Mouse (Mus musculus): ENCODE data around the gene Cldn7. TPM values are rescaled to one million over a fixed set of nuclear protein-coding genes. Genes with fewer than 3 reads are reported as not detected.

Gene Cldn7
- polyA plus RNA-seq, 1 experiment from 2014 or later: 2.4 TPM

- ATAC-seq (ENCODE audit: low read depth) (no peak), DNase-seq (no peak)
- no peak overlapping the region for H3K4me3 ChIP-seq (replicated peaks)
- H3K27me3 ChIP-seq: peaks cover 3% of the 10 kb centered on the region
- peaks cover 70% of the 10 kb centered on the region for H3K4me1 ChIP-seq (replicated peaks)
- no peaks in the 10 kb centered on the region for H3K9me3 ChIP-seq (replicated peaks)
- WGBS (ENCODE audit: insufficient replicate concordance): 54% methylated on average over 7 of the region's 7 CpGs
- no peak overlapping the region for H3K27ac ChIP-seq
- H3K9ac ChIP-seq: no peak overlapping the region
- peaks cover 14% of the 10 kb centered on the region for H3K36me3 ChIP-seq
- H3K4me2 ChIP-seq: no peak overlapping the region
Observed at GRCm38 (mm10) chr11:70017199-70017767, 52.7 kb downstream of the Cldn7 start.

MicroRNAs encoded within 50 kb of the gene (microRNA counts, 519-probe panel; counts per million panel counts)
- 114 counts per million for microRNA mmu-miR-324-3p
- 114 counts per million for microRNA mmu-miR-324-5p

Small RNA genes within 50 kb of the gene (microRNA-seq; reads per million reads assigned to microRNA genes)
- 1.5 reads per million for gene Gm44349
- gene Mir324: 2,766 reads per million, percentile 85 among the genes with 10 or more reads in this experiment

Other genes with a start within 250 kb of the Cldn7 start
- 9.6 and 10.8 TPM in 2 replicates for gene Polr2a, start 206.1 kb upstream of the Cldn7 start, polyA plus RNA-seq (2015; fragmentation: Nextera tagmentation; extraction: Ambion mirVana)
- gene Slc35g3, start 202.8 kb upstream of the Cldn7 start, polyA plus RNA-seq (2015; fragmentation: Nextera tagmentation; extraction: Ambion mirVana): not detected in 2 replicates
- gene Zbtb4, start 198.9 kb upstream of the Cldn7 start, polyA plus RNA-seq (2015; fragmentation: Nextera tagmentation; extraction: Ambion mirVana): 0.38 and 0.43 TPM in 2 replicates
- 0.43 and 0.59 TPM in 2 replicates for gene Chrnb1, start 168.8 kb upstream of the Cldn7 start, polyA plus RNA-seq (2015; fragmentation: Nextera tagmentation; extraction: Ambion mirVana)
- gene Fgf11, start 162.9 kb upstream of the Cldn7 start, polyA plus RNA-seq (2015; fragmentation: Nextera tagmentation; extraction: Ambion mirVana): 0.07 and 0.20 TPM in 2 replicates
- 0.46 and 0.50 TPM in 2 replicates for gene Tmem102, start 159.2 kb upstream of the Cldn7 start, polyA plus RNA-seq (2015; fragmentation: Nextera tagmentation; extraction: Ambion mirVana)
- gene Gm39566, start 149.5 kb upstream of the Cldn7 start, polyA plus RNA-seq (2015; fragmentation: Nextera tagmentation; extraction: Ambion mirVana): not detected in 2 replicates
- not detected in 2 replicates for gene Spem2, start 146.3 kb upstream of the Cldn7 start, polyA plus RNA-seq (2015; fragmentation: Nextera tagmentation; extraction: Ambion mirVana)
- gene Spem1, start 142.6 kb upstream of the Cldn7 start, polyA plus RNA-seq (2015; fragmentation: Nextera tagmentation; extraction: Ambion mirVana): not detected in 2 replicates
- gene Nlgn2, start 127.0 kb upstream of the Cldn7 start, polyA plus RNA-seq (2015; fragmentation: Nextera tagmentation; extraction: Ambion mirVana): 0.68 and 0.75 TPM in 2 replicates
- gene Tmem256, start 126.3 kb upstream of the Cldn7 start, polyA plus RNA-seq (2015; fragmentation: Nextera tagmentation; extraction: Ambion mirVana): 321 and 345 TPM in 2 replicates
- gene Plscr3, start 118.4 kb upstream of the Cldn7 start, polyA plus RNA-seq (2015; fragmentation: Nextera tagmentation; extraction: Ambion mirVana): 28.0 and 29.9 TPM in 2 replicates
- gene Tnk1, start 106.0 kb upstream of the Cldn7 start, polyA plus RNA-seq (2015; fragmentation: Nextera tagmentation; extraction: Ambion mirVana): 0.76 and 1.5 TPM in 2 replicates
- not detected in 2 replicates for gene Tmem95, start 86.8 kb upstream of the Cldn7 start, polyA plus RNA-seq (2015; fragmentation: Nextera tagmentation; extraction: Ambion mirVana)
- 0.89 and 1.3 TPM in 2 replicates for gene Kctd11, start 83.4 kb upstream of the Cldn7 start, polyA plus RNA-seq (2015; fragmentation: Nextera tagmentation; extraction: Ambion mirVana)
- gene Acap1, start 69.2 kb upstream of the Cldn7 start, polyA plus RNA-seq (2015; fragmentation: Nextera tagmentation; extraction: Ambion mirVana): 4.4 and 4.9 TPM in 2 replicates
- 0.89 and 1.0 TPM in 2 replicates for gene 2810408A11Rik, start 63.8 kb upstream of the Cldn7 start, polyA plus RNA-seq (2015; fragmentation: Nextera tagmentation; extraction: Ambion mirVana)
- 2.3 and 2.8 TPM in 2 replicates for gene Neurl4, start 63.7 kb upstream of the Cldn7 start, polyA plus RNA-seq (2015; fragmentation: Nextera tagmentation; extraction: Ambion mirVana)
- 107 and 116 TPM in 2 replicates for gene Gps2, start 50.9 kb upstream of the Cldn7 start, polyA plus RNA-seq (2015; fragmentation: Nextera tagmentation; extraction: Ambion mirVana)
- gene Eif5a, start 42.8 kb upstream of the Cldn7 start, polyA plus RNA-seq (2015; fragmentation: Nextera tagmentation; extraction: Ambion mirVana): 1,847 and 1,941 TPM in 2 replicates
- 0.28 and 0.30 TPM in 2 replicates for gene Ybx2, start 29.0 kb upstream of the Cldn7 start, polyA plus RNA-seq (2015; fragmentation: Nextera tagmentation; extraction: Ambion mirVana)
- 14.2 TPM in 2 replicates for gene Slc2a4, start 16.6 kb upstream of the Cldn7 start, polyA plus RNA-seq (2015; fragmentation: Nextera tagmentation; extraction: Ambion mirVana)
- gene Ctdnep1, start 16.4 kb downstream of the Cldn7 start, polyA plus RNA-seq (2015; fragmentation: Nextera tagmentation; extraction: Ambion mirVana): 8.7 and 10.1 TPM in 2 replicates
- gene Elp5, start 17.7 kb downstream of the Cldn7 start, polyA plus RNA-seq (2015; fragmentation: Nextera tagmentation; extraction: Ambion mirVana): 84.9 and 86.9 TPM in 2 replicates
- gene Gabarap, start 26.4 kb downstream of the Cldn7 start, polyA plus RNA-seq (2015; fragmentation: Nextera tagmentation; extraction: Ambion mirVana): 259 and 294 TPM in 2 replicates
- 29.8 and 32.7 TPM in 2 replicates for gene Phf23, start 31.0 kb downstream of the Cldn7 start, polyA plus RNA-seq (2015; fragmentation: Nextera tagmentation; extraction: Ambion mirVana)
- 6.4 and 7.4 TPM in 2 replicates for gene Dvl2, start 35.8 kb downstream of the Cldn7 start, polyA plus RNA-seq (2015; fragmentation: Nextera tagmentation; extraction: Ambion mirVana)
- gene Acadvl, start 50.6 kb downstream of the Cldn7 start, polyA plus RNA-seq (2015; fragmentation: Nextera tagmentation; extraction: Ambion mirVana): 83.7 and 87.2 TPM in 2 replicates
- 1.1 and 1.2 TPM in 2 replicates for gene Dlg4, start 52.2 kb downstream of the Cldn7 start, polyA plus RNA-seq (2015; fragmentation: Nextera tagmentation; extraction: Ambion mirVana)
- gene Asgr1, start 89.3 kb downstream of the Cldn7 start, polyA plus RNA-seq (2015; fragmentation: Nextera tagmentation; extraction: Ambion mirVana): 1.4 and 1.8 TPM in 2 replicates
- gene Asgr2, start 127.9 kb downstream of the Cldn7 start, polyA plus RNA-seq (2015; fragmentation: Nextera tagmentation; extraction: Ambion mirVana): 5.2 and 5.7 TPM in 2 replicates
- gene Mgl2, start 165.6 kb downstream of the Cldn7 start, polyA plus RNA-seq (2015; fragmentation: Nextera tagmentation; extraction: Ambion mirVana): 1.2 and 1.3 TPM in 2 replicates
- 0.27 and 0.32 TPM in 2 replicates for gene Clec10a, start 191.4 kb downstream of the Cldn7 start, polyA plus RNA-seq (2015; fragmentation: Nextera tagmentation; extraction: Ambion mirVana)
- gene Slc16a11, start 248.0 kb downstream of the Cldn7 start, polyA plus RNA-seq (2015; fragmentation: Nextera tagmentation; extraction: Ambion mirVana): 0.73 and 0.83 TPM in 2 replicates